Mouse (Mus musculus): ENCODE measurements around the gene Mucl3. TPM values are rescaled to one million over a fixed set of nuclear protein-coding genes. Genes with fewer than 3 reads are reported as not detected.
A peak's percentile ranks its signal among the peaks of the same experiment; 100 is the strongest.

Gene Mucl3
- polyA plus RNA-seq (2014; fragmentation: Nextera tagmentation; extraction: Ambion mirVana) = 0.15 and 0.24 TPM in 2 replicates

- no peaks in the 10 kb centered on the region for H3K4me1 ChIP-seq (ENCODE audit: control insufficient read depth, insufficient read depth, low read length)
- no peak within 1 kb of the TSS for H3K4me2 ChIP-seq (replicated peaks; ENCODE audit: low read depth, low read length)
- H3K27ac ChIP-seq (ENCODE audit: low read depth, low read length) = no peak within 1 kb of the TSS
- ATAC-seq (ENCODE audit: low FRiP score, low TSS enrichment) = 0 out of 2 replicates have a peak, but pooled peaks have one; percentile 55
- WGBS = 67% methylated on average over 13 of the region's 13 CpGs
- no peaks in the 10 kb centered on the region for H3K36me3 ChIP-seq (ENCODE audit: control insufficient read depth, insufficient read depth, low read length)
- H3K27me3 ChIP-seq (ENCODE audit: control insufficient read depth, insufficient read depth, low read length) = no peaks in the 10 kb centered on the region
- H3K4me3 ChIP-seq (ENCODE audit: low read length) = no peak within 1 kb of the TSS
- no peak within 1 kb of the TSS for H3K9ac ChIP-seq (ENCODE audit: low read depth, low read length)
- H3K9me3 ChIP-seq (ENCODE audit: control insufficient read depth, low read length) = no peaks in the 10 kb centered on the region
Observed at GRCm38 (mm10) chr17:35643609-35644236, at the start of gene Mucl3. Gene Mucl3 (minus strand): TSS chr17:35643695.

GRCm38 (mm10) chr17:35692368-35692767, 48.9 kb upstream of the Mucl3 start:
- Histone ChIP-seq H3K4me3 (ENCODE audit: low read length) (no peak overlapping the region), H3K9ac (ENCODE audit: low read depth, low read length) (no peak overlapping the region), H3K27ac (ENCODE audit: low read depth, low read length) (no peak overlapping the region), H3K9me3 (ENCODE audit: control insufficient read depth, low read length) (peaks cover 4% of the 10 kb centered on the region; the same call in 1 of the 2 replicates), H3K27me3 (ENCODE audit: control insufficient read depth, insufficient read depth, low read length) (no peaks in the 10 kb centered on the region), H3K36me3 (ENCODE audit: control insufficient read depth, insufficient read depth, low read length) (peaks cover 70% of the 10 kb centered on the region), H3K4me1 (ENCODE audit: control insufficient read depth, insufficient read depth, low read length) (peaks cover 4% of the 10 kb centered on the region), H3K4me2 (replicated peaks; ENCODE audit: low read depth, low read length) (no peak overlapping the region)
- no peak for ATAC-seq (ENCODE audit: low FRiP score, low TSS enrichment)
- WGBS = 81% methylated on average over 4 of the region's 4 CpGs

- no peak overlapping the region for H3K27ac ChIP-seq (ENCODE audit: low read depth, low read length)
- peaks cover 4% of the 10 kb centered on the region; the same call in 1 of the 2 replicates for H3K9me3 ChIP-seq (ENCODE audit: control insufficient read depth, low read length)
- 79% methylated on average over 4 of the region's 4 CpGs for WGBS
- H3K27me3 ChIP-seq (ENCODE audit: control insufficient read depth, insufficient read depth, low read length) = no peaks in the 10 kb centered on the region
- H3K4me3 ChIP-seq (ENCODE audit: low read length) = no peak overlapping the region
- H3K36me3 ChIP-seq (ENCODE audit: control insufficient read depth, insufficient read depth, low read length) = peaks cover 75% of the 10 kb centered on the region
- no peak overlapping the region for H3K9ac ChIP-seq (ENCODE audit: low read depth, low read length)
- no peaks in the 10 kb centered on the region for H3K4me1 ChIP-seq (ENCODE audit: control insufficient read depth, insufficient read depth, low read length)
- no peak for ATAC-seq (ENCODE audit: low FRiP score, low TSS enrichment)
- no peak overlapping the region for H3K4me2 ChIP-seq (replicated peaks; ENCODE audit: low read depth, low read length)
Observed at GRCm38 (mm10) chr17:35691811-35692210, 48.3 kb upstream of the Mucl3 start.

DNA sequence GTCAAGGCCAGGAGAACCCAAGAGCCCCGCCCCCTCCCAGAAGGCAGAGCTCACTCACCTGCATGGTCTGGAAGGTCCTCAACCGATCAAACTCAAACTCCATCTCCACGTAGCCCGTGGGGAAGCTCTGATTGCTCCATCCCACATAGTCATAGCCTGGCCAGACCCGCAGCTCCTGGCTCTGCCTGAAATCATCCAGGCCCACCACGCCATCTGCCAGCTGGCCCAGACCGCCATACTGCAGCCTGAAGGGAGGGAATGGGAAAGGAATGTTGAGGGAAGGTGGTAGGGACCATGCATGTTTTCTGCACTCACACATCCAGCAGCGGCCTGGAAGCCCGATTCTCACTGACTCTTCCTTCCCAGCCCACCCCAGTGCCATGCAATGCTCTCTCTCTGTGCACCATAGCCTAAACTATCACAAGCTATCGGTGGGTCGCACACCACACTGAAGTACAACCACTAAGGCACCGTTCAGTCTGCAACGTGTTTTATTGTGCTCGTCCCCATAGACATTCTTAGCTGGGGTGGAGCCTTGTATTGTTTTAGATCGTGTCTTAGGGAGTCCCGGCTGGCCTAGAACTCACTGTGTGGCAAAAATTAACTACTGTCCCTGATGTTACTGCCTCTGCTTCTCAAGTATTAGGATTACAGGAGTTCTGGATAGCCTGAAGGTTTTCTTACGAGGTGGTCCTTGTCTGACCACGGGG, 46.6 kb upstream of the Mucl3 start:
- H3K4me2 ChIP-seq (replicated peaks; ENCODE audit: low read depth, low read length) = no peak overlapping the region
- H3K36me3 ChIP-seq (ENCODE audit: control insufficient read depth, insufficient read depth, low read length) = peaks cover 87% of the 10 kb centered on the region
- ATAC-seq (ENCODE audit: low FRiP score, low TSS enrichment) = no peak
- H3K27me3 ChIP-seq (ENCODE audit: control insufficient read depth, insufficient read depth, low read length) = no peaks in the 10 kb centered on the region
- no peak overlapping the region for H3K27ac ChIP-seq (ENCODE audit: low read depth, low read length)
- H3K4me3 ChIP-seq (ENCODE audit: low read length) = no peak overlapping the region
- H3K9ac ChIP-seq (ENCODE audit: low read depth, low read length) = no peak overlapping the region
- 88% methylated on average over 18 of the region's 18 CpGs for WGBS
- no peaks in the 10 kb centered on the region for H3K4me1 ChIP-seq (ENCODE audit: control insufficient read depth, insufficient read depth, low read length)
- no peaks in the 10 kb centered on the region for H3K9me3 ChIP-seq (ENCODE audit: control insufficient read depth, low read length)

DNA sequence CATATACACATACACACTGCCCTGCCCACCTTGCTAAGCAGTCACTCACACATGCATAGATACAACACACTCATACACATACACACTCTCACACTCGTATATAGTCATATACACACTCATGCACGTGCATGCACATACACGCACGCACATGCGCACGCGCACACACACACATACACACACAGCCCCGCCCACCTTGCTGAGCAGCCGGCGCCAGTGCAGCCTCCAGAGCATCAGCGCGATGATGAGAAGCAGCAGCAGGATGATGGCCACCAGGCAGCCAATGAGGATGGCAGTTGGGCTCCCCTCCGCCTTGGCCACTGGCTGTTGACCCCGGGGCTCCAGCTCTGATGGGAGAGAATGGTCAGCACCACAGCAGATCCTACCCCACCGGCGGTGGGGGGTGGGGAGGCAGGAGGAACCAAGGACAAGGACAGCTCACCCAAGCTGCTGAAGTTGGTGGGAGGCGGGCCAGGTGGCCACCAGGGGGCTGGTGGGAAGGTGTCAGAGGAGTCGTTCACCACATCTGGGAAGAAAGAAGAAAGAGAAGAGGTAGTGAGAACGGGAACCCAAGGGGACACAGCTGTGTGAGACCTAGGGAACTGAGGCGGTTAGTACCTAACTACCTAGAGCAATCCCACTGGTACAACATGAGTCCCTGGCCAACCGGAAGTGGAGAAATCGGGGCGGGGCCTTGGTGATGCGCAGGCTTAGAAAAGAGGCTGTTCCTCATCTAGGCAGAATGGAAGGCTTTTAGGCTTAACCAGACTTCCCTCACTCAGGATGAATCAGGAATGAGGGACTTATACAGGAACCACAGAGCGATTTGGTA, 45.1 kb upstream of the Mucl3 start:
- 85% methylated on average over 25 of the region's 25 CpGs for WGBS
- no peak for ATAC-seq (ENCODE audit: low FRiP score, low TSS enrichment)
- Histone ChIP-seq H3K9ac (ENCODE audit: low read depth, low read length) (no peak overlapping the region), H3K27me3 (ENCODE audit: control insufficient read depth, insufficient read depth, low read length) (no peaks in the 10 kb centered on the region), H3K9me3 (ENCODE audit: control insufficient read depth, low read length) (no peaks in the 10 kb centered on the region), H3K4me2 (replicated peaks; ENCODE audit: low read depth, low read length) (no peak overlapping the region), H3K4me1 (ENCODE audit: control insufficient read depth, insufficient read depth, low read length) (no peaks in the 10 kb centered on the region), H3K36me3 (ENCODE audit: control insufficient read depth, insufficient read depth, low read length) (peaks cover 96% of the 10 kb centered on the region), H3K4me3 (ENCODE audit: low read length) (no peak overlapping the region), H3K27ac (ENCODE audit: low read depth, low read length) (no peak overlapping the region)

- Histone ChIP-seq H3K27ac (ENCODE audit: low read depth, low read length) (no peak overlapping the region), H3K4me3 (ENCODE audit: low read length) (no peak overlapping the region), H3K27me3 (ENCODE audit: control insufficient read depth, insufficient read depth, low read length) (no peaks in the 10 kb centered on the region), H3K36me3 (ENCODE audit: control insufficient read depth, insufficient read depth, low read length) (peaks cover 86% of the 10 kb centered on the region), H3K4me2 (replicated peaks; ENCODE audit: low read depth, low read length) (no peak overlapping the region), H3K9ac (ENCODE audit: low read depth, low read length) (no peak overlapping the region), H3K4me1 (ENCODE audit: control insufficient read depth, insufficient read depth, low read length) (no peaks in the 10 kb centered on the region), H3K9me3 (ENCODE audit: control insufficient read depth, low read length) (no peaks in the 10 kb centered on the region)
- ATAC-seq (ENCODE audit: low FRiP score, low TSS enrichment) = no peak
- WGBS = 78% methylated on average over 9 of the region's 9 CpGs
Observed at GRCm38 (mm10) chr17:35685061-35685460, 41.6 kb upstream of the Mucl3 start.

- H3K9me3 ChIP-seq (ENCODE audit: control insufficient read depth, low read length) = no peaks in the 10 kb centered on the region
- no peak overlapping the region for H3K27ac ChIP-seq (ENCODE audit: low read depth, low read length)
- H3K36me3 ChIP-seq (ENCODE audit: control insufficient read depth, insufficient read depth, low read length) = peaks cover 56% of the 10 kb centered on the region
- H3K4me1 ChIP-seq (ENCODE audit: control insufficient read depth, insufficient read depth, low read length) = no peaks in the 10 kb centered on the region
- no peak for ATAC-seq (ENCODE audit: low FRiP score, low TSS enrichment)
- H3K9ac ChIP-seq (ENCODE audit: low read depth, low read length) = no peak overlapping the region
- H3K4me3 ChIP-seq (ENCODE audit: low read length) = no peak overlapping the region
- 95% methylated on average over 13 of the region's 13 CpGs for WGBS
- H3K27me3 ChIP-seq (ENCODE audit: control insufficient read depth, insufficient read depth, low read length) = no peaks in the 10 kb centered on the region
- no peak overlapping the region for H3K4me2 ChIP-seq (replicated peaks; ENCODE audit: low read depth, low read length)
Observed at GRCm38 (mm10) chr17:35681986-35682385, 38.5 kb upstream of the Mucl3 start.

DNA sequence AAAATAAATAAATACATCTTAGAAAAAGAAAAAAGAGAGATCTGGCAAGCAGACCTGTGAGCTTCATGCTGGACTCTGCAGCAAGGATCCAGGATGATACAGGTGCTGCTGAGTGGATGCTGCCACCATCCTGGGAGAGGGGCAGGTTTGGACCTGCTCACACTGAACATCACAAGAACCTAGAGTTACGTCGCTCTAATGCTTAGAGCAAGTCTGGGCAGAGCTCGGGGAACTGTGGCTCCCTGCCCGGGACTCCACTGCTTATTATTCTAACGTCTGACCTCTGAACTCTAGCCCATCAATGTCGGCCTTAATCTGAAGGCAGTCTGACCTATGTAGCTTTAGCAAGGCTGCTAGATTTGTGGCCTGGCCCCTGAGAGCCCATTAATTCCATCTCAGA, 37.1 kb upstream of the Mucl3 start:
- Histone ChIP-seq H3K27me3 (ENCODE audit: control insufficient read depth, insufficient read depth, low read length) (no peaks in the 10 kb centered on the region), H3K9ac (ENCODE audit: low read depth, low read length) (no peak overlapping the region), H3K36me3 (ENCODE audit: control insufficient read depth, insufficient read depth, low read length) (peaks cover 42% of the 10 kb centered on the region), H3K4me2 (replicated peaks; ENCODE audit: low read depth, low read length) (no peak overlapping the region), H3K4me3 (ENCODE audit: low read length) (no peak overlapping the region), H3K9me3 (ENCODE audit: control insufficient read depth, low read length) (no peaks in the 10 kb centered on the region), H3K4me1 (ENCODE audit: control insufficient read depth, insufficient read depth, low read length) (no peaks in the 10 kb centered on the region), H3K27ac (ENCODE audit: low read depth, low read length) (no peak overlapping the region)
- 32% methylated on average over 6 of the region's 6 CpGs for WGBS
- no peak for ATAC-seq (ENCODE audit: low FRiP score, low TSS enrichment)
